Mouse (Mus musculus) spleen, embryonic (tissue): Measurements from ENCODE around the gene Tnr.

ENCODE experiments used
- CTCF ChIA-PET: fragments of 350-600 bp; sonication (Branson Sonifier 250); formaldehyde crosslinking; loops from one replicate; lab custom pipeline; 2022; lab: Charles Lee

Gene Tnr

DNA sequence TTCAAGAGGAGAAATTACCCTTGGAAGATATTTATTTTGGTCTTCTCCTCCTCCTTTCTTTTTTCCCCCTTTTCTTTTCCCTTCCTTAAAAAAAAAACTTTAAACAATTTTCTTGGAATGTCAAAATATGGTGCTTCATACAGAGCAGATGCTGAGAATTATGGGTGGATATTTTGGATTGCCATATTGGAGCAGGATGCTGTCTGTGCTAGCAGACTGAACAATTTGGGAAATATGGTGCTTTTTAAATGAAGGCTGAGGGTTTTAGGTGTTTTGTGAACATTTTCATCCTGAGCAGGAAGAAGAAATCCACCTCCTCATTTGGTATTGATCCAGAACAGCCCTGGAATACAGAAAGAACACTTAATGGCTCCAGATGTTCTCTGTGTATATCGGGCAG is 41.6 kb downstream of the Tnr start:
- CTCF ChIA-PET, result no interaction called here

DNA sequence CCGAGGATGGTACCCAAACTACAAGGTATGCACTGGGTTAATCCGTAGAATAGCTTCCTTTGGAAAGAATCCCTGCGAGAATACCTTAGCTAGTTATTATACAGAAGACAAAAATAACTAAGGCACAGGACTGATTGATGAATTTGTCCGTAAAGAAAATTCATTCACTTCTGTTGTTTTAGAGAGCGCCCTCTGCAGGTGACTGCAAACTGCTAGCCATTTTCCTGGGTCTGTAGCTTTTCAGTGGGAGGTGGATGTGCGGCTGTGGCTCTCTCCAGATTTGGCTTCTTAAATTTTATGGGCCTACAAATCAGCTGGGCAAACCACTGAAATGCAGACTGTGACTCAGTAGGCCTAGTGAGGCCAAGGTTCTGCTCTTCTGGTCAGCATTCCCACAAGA is 42.5 kb downstream of the Tnr start:
- CTCF ChIA-PET, result no interaction called here

- CTCF ChIA-PET, result no interaction called here
Observed at GRCm38 (mm10) chr1:159567171-159567570, 43.6 kb downstream of the Tnr start.

DNA sequence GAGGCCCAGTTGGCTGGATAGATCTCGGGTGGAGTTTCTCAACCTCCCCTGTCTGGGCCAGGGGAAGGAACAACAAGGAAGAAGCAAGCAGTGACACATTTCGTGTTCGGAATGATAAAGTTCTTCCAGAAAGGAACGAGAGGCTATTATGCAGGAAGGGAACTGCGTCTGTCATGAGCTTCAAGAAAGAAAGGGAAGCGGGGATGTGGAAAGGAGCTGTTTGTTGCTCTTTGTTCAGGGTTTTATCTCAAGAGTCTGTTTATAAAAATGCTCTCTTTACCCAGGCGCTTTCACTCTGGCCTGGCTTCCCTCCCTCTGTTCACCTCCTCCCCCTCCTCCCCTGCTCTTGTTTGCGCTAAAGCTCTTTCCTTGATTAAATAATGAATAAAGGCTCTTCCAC is 46.7 kb downstream of the Tnr start:
- CTCF ChIA-PET, result no interaction called here

DNA sequence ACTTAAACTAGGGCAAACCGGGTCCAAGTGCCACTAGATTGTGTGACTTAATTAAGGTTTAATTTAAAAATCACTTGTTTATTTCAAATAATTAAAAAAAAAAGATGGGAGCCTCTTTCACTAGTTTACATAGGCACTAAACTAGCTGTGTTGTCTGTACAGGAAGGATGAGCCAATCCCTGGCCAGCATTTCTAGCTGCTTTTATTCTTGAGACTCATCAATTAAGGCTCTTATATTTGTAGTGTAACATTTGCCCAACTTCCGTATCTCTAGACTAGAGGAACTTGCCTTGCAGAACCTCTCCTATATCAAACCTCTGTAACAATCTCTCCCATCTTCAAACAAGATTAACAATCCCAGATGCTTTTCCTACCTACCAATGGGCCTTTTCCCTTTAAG is 47.3 kb downstream of the Tnr start:
- CTCF ChIA-PET, result no interaction called here

- CTCF ChIA-PET, result no interaction called here
Observed at GRCm38 (mm10) chr1:159571951-159572350, 48.4 kb downstream of the Tnr start.

GRCm38 (mm10) chr1:159573116-159573515 is 49.5 kb downstream of the Tnr start:
- CTCF ChIA-PET, result no interaction called here

- CTCF ChIA-PET, result no interaction called here
Observed at GRCm38 (mm10) chr1:159574661-159575060, 51.1 kb downstream of the Tnr start.

- CTCF ChIA-PET, result no interaction called here
Observed at GRCm38 (mm10) chr1:159576246-159576645, 52.7 kb downstream of the Tnr start.

- CTCF ChIA-PET, result no interaction called here
Observed at GRCm38 (mm10) chr1:159578391-159578790, 54.8 kb downstream of the Tnr start.

DNA sequence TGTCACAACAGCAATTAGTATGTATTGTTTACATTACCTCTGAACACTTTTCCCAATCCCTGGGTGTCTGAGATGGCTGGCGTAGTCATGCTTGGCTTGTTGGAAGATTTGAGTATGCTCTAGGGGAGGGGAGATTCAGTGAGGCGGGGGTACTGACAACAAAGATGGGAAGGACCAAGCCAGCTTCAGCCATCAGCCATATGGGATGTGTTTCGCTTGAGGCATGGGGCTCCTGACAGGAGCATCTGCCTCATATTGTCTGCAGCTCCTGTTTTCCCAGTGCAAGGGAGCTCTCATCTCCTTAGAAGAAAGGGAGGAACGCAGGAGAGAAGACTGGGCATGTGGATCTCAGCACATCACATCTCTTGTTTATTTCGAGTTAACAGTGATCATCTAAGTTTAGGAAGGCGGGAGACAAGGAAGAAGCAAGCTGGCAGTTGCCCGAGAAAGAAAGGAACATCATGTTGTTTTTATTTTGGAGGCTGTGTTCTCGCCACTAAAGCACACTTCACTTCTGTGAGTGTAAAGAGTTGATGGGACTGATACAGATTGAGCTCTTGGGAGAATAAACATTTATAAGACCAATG is 56.9 kb downstream of the Tnr start:
- CTCF ChIA-PET, result no interaction called here

DNA sequence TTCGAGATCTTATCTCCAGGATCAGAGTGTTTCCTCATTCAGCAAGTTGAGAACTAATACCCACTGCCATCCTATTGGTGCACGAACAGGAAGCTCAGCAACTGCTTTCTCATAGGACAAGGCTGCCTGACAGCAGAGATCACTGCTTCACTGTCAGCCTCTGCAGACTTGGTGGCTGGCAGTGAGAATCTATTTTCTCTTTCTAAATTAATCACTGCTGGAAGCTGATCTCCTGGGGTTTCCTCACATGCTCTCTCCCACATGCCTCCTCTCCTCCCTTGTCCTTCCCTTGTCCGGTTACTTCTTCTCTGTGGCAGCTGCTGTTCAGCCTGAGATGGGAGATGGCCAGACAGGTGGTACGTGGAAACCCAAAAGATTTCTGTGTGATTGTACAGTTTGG is 60.3 kb downstream of the Tnr start:
- CTCF ChIA-PET, result no interaction called here

GRCm38 (mm10) chr1:159588741-159589140 is 65.2 kb downstream of the Tnr start:
- CTCF ChIA-PET, result no interaction called here

GRCm38 (mm10) chr1:159594099-159595058 is 70.8 kb downstream of the Tnr start:
- CTCF ChIA-PET, result no interaction called here

- CTCF ChIA-PET, result no interaction called here
Observed at GRCm38 (mm10) chr1:159595729-159596128, 72.2 kb downstream of the Tnr start.

DNA sequence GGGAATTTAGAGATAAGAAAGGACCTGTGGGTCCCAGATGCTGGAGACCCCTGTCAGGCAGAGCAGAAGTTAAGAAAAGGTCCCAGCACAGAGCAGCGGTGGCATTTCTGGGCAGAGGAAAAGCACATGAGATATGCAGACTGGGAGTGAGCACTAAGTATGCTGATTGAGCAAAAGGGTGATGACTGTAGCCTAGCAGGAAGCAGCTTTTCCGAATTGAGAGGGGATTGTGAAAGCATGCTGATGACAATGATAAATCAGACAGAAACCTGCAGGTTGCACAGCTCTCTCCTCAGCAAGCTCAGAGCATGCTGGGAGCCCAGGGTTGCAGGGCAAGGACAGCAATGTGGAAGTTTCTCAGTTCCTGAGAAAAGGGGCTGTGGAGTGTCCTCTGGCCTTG is 73.1 kb downstream of the Tnr start:
- CTCF ChIA-PET, result no interaction called here

DNA sequence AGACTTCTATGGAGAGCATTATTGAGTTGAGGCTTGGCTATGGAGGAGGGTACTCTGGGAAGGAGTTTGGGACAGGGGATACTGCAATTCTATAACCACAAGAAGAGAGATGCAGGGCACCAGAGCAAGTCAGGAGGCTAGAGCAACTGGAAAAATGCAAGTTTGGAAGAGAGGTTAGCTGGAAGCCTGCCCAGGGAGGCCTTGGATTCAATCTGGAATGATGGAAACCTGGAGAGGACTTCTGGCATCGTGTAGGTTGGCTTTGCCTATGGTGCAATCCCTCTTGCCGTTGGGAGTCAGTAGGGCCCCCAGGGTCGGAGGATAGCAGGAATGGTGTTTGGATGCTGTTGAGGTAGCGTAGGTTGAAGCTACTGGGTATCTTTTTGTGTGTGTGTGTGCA is 90.0 kb downstream of the Tnr start:
- CTCF ChIA-PET, result no interaction called here

DNA sequence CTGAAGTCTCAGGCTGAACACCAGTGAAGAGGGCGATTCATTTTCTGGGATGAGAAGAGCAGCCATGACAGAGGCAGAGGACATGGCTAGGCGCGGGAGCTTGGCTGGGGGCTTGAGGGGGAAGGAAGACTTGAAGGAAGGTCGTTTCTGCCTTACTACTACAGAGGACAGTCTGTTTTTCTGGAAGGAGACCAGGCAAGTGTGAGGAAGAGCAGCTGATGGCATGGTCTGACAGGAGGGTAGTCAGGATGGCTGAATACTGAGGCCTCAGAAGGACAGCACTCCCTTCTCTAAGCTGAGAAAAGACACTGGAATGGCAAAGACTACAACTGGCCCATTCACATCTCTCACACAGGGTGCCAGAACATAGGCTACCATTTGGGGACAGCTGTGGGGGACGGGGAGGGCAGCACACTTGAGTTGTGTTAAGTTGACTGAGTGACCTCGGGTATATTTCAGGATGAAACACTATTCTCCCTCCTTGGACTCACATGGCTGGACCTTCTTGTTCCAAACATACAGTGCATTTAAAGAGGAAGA is 90.6 kb downstream of the Tnr start:
- CTCF ChIA-PET, result no interaction called here

DNA sequence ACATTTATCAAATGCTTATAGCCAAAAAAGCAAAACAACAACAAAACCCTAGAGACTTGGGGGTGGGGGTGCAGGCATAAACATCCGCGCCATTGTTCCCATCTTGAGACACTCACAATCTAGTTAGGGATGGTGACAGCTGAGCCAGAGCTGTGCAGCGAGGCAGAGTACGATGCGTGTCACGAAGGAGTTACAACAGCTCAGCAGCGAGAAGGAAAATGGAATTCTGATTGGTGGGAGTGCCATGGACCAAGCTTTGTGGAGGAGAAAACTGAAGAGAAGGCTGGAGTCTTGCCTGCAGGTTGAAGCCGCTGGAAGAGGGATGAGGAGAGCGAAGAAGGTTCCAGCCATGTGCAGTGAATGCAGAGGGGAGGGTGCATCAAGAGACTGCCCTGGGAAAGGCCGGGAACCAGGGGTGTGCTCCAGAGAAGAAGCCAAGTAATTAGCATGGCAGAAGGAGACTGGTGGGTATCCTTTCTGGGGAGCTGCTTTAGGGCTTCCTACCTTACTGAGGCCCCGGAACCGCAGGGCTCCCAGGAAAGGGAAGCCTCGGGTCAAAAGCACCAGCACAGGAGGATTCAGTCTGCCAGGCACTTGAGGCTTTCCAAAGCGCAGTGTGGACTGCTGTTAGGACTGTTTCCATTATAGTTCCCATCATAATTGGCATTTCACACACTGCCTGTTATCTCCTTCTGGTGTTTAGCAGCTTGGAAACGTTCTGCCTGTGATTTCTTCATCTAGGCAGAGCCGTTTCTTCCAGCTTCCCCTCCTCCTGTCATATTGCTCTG is 91.3 kb downstream of the Tnr start:
- CTCF ChIA-PET, result no interaction called here

DNA sequence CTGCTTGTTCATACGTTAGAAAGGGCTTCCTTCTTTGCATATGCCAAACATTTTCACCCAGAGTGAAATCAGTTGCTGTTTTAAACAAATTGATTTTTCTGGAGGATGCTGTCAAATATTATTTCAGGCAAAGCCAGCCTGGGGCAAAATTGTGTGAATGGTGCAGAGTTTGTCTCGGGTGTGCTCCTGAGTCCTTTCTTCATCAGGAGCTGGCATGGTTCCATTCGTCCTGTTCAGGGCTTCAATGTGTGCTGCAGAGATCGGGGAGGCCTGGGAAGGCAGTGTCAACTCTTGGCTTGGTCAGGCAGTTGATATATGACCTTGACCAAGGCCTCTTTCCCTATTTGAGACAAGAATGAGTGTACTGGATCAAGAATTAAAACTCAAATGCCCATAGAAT is 92.1 kb downstream of the Tnr start:
- CTCF ChIA-PET, result no interaction called here

DNA sequence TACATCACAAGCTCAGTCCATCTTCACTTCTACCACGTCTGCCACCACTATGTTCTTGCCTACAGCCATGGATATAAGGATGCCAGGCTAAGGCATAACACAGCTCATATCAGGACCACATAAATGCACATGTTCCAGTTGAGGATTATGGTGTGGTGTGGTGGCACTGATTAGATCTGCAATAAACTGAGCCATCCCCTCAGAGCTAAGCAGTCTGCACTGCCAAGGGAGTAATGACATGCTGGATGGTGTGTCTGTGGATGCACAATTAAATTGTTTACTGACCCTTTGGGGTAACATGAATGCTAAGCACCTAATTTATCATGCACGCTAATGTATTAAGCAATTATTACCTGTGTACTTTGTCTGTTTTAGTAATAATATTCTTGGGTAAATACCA is 95.6 kb downstream of the Tnr start:
- CTCF ChIA-PET, result no interaction called here

- CTCF ChIA-PET, result no interaction called here
Observed at GRCm38 (mm10) chr1:159621321-159621720, 97.8 kb downstream of the Tnr start.
